Mouse (Mus musculus) embryo, embryonic 10.5 days (tissue): ENCODE measurements around the gene Frmd7.
A peak's percentile ranks its signal among the peaks of the same experiment; 100 is the strongest.

Experiments used
- DNase-seq: peaks from one replicate; pipeline ENCODE4 v3.0.0-alpha.2; 2015; ENCODE audit warnings: low spot score

Gene Frmd7

DNA sequence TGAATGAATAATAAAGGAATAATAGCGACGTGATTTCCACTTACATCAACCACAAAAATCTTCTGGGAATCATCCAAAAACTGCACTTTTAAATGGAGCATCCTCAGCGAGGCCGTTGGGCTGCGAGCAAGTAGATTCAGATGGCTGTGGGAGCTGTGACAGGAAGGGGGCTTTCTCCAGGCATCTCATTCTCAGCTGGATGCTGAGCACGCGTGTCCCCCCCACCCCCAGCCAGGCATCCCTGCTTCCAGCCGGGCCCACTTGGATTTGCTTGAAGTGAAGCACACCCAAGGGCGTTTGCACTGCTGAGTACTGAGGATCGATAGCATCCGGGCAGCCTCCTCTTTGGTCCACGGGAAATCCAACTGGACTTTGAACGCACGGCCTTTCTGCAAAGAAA is at the start of gene Frmd7:
Frmd7 (minus strand) TSS at position 101 of the 400 bp plus-strand sequence.
- no peak for DNase-seq

DNA sequence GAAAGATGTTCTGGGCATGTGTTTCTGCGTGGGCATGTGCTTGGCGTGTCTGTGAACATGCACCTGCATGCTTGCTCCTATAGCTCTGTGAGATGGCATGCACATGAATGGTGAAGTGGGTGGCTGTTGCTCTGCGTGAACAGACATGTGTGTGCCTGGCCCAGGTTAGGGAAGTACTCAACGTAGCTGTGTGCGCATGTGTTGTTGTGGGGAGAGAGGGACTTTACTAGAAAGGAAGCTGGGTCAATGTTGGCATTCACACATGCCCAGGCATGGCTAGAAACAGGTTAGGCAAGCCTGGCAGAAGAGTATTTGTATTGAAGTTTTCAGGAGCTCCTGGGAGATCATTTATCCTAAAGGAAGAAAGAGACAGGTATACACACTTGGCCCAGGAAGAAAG is 48.8 kb upstream of the Frmd7 start:
- no peak for DNase-seq

DNA sequence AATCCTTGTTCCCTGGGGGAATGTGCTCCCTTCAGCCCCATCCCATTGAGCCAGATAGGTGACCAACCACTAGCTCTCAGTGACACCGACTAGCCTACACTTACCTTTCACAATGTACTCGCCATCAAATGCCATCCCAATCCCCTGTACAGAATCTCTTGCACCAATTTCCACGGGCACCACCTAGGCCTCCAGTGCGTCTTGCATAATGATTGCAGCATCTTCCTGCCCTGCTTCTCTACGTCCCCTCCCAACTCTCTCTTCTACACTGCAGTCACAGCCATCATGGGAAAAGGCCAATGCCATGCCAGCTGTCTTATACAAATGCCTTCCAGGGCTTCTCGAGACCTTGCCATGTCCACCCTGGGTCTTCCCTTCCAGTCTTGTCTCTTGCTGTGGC is 47.4 kb upstream of the Frmd7 start:
- no peak for DNase-seq

DNA sequence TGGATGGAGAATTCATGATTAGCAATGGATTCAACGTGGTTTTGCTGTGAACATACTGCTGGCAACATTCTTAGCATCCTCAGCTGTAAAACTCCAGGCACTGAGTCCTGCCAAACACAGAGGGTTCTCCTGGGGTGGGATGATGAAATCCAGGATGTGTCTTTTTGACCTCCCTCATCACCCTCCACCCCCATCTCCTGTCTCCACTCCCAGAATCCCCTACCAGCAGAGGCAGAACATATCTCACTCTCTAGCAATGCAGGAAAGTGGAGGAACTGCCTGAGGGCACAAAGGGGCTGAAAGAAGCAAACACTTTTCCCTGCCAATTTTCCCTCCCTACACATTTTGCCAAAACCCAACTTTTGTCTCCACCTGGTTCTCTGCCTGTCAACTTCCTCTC is 46.1 kb upstream of the Frmd7 start:
- no peak for DNase-seq

DNA sequence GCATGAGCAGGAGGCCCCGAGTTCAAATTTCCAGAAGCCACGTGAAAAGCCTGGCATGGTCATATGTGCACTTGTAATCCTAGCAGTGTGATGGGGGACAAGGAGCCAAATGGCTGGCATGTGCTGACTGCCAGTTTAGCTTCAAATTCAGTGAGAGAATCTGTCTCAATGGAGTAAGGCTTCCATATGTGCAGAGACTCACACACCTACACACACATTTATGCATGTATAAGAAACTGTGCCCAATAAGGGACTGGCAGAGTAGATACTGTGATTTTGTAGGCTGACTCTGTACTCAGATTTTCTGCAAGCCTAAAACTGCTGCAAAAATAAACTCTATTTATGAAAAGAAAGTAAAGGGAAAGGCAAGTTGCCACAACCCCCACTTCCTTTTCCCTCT is 35.9 kb upstream of the Frmd7 start:
- DNase-seq: no peak

DNA sequence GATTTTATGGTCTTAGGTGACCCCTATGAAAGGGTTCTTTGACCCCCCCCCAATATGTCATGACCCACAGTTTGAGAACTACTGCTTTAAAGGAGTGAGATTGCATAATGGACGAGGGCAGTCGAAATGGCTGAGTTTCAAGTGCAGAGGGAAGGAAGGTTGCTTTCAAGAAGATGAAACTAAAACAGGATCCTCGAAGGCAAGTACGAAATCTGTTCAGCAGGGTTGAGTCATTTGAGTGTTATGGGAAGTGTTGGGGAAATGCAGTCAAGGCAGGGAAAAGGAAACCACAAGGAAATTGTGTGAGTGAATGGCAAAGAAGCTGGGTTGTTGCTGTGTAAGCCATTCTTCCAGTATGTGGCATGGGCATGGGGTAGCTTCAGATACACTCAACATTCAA is 29.6 kb upstream of the Frmd7 start:
- no peak for DNase-seq

DNA sequence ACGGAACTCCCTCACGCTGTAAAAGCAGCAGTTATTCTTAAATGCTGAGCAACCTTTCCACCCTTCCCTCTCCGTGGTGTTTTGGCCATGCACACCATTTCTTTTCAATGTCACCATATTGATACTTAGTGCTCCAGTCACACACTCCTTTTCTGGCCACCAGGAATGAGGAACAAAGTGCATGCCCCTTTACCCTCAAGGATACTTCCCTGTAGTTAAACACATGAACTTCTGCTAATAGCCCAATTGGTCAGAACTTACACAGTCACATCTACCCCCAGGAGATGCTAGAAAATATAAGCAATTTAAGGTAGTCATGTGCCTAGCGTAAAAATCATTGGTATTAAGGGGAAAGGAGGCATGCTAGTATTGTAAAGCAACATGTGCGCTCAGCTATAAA is 27.4 kb upstream of the Frmd7 start:
- DNase-seq: no peak

DNA sequence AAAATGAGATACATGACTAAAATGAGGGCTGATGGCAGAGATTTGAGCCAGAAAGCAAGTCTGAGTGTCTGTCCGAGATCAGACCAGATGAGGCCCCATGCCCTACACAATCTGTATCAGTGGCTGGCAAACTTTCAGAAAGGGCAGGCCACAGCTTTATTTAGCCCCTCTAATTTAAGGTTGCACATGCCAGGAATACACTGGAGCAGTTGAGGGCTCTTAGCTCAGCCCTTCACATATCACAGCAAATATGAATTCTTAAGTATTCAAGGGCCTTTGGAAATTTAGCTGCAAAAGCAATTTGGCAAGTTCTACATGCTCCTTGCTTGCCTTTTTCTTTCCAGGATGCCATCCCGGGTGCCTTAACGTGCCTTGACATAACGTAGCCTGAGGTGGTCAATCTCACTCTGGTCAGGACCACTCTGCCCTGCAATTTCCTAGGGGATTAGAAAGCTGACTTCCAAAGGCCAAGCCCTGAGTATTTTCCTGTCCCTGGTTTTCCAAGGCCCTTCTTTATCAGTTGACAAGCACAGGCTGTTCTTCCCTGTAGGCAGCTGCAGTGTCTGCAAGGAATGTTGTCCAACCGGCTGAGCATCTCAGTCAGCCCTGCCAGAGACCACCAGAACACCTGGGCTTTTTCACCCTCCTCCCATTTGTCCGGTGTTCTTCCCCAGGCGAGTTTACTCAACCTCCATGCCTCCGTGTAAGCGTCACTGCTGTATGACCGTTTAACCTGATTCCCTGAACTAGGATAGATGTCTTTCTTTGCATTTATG is 25.8 kb upstream of the Frmd7 start:
- DNase-seq: no peak

DNA sequence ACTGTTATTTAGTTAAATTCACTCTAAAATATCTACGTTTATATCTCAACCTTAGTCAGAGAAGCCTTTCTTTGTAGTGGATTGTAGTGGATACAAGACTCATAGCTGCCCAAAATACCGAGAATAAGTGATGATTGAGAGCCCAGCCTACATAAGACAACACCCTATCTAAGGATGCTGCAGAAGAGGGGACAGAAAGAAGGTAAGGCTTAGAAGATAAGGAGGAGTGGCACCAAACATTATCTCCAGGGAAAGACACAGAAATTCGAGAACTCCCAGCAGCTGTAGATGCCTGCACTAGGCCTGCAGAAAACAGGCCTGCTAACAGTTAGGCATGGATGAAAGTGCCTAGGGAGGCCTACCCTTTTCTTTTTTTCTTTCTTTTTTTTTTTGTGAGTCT is 22.6 kb upstream of the Frmd7 start:
- DNase-seq: no peak

DNA sequence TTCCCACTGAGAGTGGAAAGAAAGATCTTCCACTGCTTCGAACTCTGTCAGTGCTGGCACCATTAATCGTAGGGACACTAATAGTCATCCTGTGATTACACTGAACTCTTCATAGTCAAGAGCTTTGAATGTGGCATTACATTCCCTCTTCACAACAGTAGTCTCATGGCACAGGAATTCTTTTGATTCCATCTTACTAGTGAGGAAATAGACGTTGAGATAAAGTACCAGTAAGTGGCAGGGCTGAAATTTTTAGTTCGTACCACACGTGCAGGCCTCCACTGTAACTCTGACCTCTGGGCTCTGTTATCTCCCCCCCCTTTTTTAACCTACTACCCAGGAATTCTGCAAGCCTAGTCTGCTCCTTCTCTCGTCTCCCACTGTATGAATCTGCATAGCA is 20.4 kb upstream of the Frmd7 start:
- DNase-seq: no peak

DNA sequence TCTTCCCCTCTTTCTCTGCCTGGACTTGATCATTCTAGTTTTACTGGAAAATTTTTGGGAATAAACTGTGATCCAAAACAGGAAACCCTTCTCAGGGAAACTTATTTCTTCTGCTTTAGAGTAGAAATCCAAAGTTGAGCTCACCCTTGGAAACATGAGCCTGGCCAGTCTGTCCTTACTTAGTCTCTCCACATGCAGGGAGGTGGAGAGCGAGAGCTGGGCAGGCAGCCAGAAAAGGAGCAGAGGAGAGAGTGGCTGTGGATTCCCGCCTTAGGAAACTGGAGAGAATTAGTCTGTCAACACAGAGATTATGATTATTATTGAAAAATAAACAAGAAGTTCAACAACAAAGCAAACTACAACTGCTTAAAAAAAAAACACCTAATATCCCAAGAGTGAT is 6.1 kb upstream of the Frmd7 start:
- DNase-seq: no peak

DNA sequence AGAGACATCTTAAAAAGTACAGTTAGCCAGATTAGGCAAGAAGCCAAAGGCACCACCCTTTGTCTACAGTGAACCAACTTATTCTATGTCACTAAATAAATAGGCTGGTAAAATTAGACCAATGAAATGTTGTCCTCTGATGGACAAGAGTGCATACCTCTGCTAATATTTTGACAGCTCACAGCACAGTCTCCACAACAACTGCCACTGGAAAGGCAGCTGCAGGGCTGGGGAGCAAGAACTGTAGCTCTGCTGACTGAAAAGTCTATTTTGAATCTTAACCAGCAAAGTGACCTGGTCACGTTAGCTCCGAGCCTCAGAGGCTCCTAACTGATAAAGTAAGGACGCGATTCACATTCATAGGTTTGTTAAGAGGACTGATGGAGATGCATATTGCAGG is 5.6 kb upstream of the Frmd7 start:
- DNase-seq: no peak

DNA sequence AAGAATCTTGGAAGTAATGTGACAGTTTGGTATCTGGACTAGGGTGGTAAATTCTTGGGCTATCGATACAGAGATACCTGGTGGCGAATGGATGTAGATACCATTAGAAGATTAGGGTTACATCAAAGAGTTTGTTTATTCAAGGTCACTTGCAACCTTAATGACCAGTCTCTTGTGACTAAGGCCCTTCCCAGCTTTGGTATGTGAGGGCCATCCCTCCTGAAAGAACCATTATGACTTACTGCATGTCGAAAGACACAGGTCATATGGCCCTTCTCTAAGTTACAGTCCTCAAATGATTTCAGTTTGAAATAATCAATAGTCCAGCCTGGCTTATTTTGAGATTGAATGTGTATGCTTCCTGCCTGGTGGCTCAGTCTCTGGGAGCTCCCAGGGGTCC is 5.4 kb downstream of the Frmd7 start:
- DNase-seq: no peak

DNA sequence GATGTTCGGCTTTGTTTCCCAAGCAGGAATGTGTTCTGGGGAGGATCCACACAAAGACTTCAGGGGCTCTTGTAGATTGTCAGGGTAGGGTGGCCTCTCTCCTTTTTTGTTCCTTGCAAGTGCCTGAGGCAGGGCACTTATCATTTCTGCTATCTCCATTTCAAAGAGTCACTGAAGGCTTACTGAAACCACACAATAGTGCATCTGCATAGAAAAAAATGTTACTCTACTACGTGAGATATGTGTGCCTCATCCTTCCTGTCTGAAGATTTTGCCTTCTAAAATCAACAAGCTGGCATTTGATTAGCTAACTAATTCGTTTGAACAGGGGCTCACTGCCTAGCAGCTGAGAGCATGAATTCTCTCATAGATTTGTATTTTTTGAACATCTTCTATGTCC is 12.2 kb downstream of the Frmd7 start:
- no peak for DNase-seq

DNA sequence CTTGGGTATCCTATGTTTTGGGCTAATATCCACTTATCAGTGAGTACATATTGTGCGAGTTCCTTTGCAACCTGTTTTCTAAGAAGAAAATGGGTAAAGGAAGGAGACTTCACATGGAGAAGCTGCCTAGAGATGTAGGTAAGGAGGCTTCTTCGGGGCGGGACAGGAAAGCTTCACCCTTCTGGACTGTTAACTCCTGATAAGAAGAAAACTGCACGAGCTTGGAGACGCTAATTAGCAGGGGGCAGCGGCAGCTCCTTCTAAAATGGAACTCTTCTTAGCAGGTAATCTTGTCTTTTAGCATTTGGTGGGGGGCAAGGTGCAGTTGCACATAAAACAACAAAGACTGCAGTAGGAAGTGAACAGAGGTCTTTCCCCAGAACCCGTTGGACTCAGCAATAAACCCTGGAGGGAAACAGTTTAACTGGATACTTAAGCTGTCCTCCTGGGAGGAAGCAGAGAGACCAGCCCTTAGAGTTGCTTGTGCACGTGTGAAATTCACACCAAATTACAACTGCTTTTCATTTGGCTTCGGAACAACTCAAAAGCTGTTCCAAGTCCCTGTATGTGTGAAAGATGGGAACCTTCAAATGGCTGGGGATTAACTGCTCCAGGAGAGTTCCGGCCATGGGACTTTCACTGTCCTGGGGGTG is 15.5 kb downstream of the Frmd7 start:
- no peak for DNase-seq

DNA sequence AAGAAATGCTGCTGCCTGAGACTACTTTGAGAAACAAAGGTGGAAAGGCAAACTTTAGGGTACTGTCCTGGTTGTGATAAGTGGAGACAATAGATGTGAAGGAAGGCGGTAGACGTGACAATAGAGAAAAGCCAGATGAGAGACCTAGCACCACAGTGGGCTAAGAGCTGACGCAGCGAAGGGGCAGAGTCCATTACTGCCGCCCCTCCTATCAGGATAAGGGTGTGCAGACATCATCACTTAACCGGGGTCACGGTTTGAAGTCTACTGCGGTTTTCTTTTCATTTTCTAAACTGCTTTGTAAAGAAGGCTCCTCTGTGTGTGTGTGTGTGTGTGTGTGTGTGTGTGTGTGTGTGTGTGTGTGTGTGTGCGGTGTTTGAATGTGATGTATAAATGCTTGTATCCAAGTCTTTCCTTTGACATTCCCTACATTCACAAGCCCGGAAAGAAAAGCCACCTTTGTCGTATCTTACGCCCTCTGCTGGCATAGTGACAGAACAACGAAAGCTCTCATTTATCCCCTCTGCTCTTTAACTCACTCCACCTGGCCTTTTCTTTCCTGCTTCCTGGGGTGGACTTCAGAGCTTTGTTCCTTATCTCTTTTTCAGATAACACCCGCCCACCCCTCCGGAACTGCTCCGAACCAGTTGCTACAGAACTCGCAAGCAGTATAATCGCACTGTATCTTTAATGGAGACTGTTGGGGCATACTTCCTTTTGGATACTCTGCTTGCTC is 17.7 kb downstream of the Frmd7 start:
- DNase-seq: peak; percentile 58

DNA sequence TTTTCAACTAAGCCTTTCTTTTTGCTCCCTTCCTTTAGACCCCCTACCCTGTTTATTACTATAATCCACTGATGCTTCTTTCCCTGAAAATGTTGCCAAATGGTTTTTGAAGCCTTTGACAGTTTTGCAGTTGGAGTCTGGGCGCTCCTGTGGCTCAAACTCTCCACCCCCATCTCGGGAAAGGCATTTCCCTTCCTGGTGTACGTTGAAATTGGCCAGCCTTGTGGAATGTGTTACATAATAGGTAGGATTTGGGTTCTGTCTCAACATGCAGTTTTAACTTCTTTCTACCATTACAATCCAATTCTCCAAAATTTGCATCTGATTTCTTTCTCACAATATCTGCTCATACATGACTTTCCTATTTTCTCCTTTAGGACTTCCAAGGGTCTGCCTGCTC is 23.8 kb downstream of the Frmd7 start:
- DNase-seq: no peak

DNA sequence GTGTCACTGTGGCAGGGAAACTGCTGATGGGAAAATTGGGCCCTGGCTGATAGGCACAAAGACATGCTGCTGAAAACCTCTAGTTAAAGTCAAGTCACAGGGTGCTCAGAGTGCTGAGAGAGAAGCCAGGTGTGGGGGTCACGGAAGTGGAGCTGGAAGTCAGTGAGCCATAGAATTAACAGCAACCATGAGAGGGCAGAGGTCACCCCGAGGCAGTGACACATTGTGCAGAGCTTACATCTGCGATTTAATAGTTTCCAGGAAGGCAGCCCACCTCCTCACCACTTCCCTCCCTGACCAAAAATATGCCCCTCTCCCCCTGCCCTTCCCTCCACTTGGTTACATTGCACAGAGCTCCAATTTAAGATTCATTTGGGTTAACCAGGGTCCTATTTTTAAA is 25.1 kb downstream of the Frmd7 start:
- DNase-seq: peak; percentile 50

DNA sequence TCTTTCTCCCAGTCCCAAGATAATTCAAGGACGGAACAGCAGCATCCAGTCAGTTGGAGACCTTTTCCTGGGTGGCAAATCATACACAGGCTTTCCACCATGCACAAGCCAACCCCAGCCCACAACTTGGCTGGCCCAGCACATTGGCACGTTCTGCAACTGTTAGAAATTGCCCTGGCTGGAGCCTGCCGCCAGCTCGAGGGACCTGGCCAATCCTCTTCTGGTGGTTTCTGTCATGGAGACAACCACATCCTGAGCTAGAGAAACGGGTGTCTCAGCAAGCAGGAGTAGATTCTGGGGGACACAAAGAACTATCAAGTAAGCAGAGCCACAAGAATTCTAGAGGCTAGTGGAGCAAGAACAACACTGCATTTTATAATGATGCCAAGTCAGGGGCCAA is 32.6 kb downstream of the Frmd7 start:
- DNase-seq: no peak

DNA sequence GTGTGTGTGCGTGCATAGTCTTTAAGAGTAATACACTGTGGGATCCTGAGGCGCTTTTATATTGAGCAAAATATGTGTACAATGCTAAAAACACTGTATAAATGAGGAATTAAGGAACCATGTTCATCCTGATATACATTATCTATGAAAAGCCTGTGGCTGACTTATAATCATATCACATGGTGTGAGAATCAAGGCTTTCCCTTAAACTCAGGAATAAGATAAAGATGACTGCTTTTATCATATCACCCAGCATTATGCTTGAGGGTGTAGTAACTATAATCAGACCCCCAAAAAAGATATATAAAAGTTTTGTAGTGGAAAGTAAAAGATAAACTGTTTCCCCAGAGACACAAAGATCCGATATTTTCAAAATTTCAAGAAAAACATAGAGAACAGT is 39.0 kb downstream of the Frmd7 start:
- DNase-seq: no peak

DNA sequence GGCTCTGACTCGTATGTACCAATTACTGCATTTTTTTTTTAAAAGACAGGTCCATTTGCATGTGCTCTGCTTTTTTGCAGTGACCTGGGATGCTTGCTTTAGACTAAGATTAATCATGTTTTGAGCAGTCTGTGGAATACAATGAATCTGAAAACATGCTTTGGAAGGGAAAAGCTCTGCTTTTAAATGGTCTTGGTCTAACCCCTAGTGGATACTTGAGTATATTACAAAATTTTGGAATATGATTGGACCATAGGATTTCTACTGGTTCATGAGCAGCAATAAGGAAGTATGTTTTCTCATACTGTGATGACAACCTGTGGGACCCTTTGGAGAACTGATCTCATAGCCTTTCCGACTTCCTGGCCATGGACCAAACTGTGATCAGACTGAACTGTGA is 54.5 kb downstream of the Frmd7 start:
- peak; percentile 1 for DNase-seq

DNA sequence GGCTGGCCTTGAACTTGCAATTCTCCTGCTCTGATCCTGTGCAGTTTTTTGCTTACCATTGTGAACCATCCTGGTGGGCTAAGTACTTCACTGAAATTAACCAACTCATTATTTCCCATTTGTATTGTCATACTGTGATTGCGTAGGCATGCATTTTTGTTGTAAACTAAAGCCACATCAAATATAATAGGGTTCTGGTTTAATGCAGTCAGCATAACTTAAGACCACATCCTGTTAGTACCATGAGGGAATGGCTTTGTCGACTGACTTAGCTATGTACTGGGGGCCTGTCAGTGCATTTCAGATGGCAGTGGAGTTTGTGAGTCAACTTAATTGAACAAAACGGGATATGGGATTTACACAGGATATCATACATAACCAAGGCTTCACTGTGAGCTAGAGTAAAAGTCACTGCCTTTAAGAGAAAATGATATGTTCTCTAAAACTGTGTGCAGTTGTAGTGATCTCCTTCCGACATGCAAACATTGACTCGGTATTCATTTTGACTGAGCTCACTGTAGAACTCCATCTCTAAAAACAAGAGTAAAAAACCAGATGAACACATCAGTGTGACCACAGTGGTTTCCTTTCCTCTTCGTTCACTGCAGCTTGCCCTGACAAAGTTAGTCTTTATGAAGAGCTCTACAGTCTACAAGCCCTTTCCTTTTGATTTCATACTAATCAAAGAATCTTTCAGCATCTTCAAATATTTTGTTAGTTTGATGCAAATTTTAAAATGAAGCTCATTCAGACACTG is 68.1 kb downstream of the Frmd7 start:
- DNase-seq: no peak

DNA sequence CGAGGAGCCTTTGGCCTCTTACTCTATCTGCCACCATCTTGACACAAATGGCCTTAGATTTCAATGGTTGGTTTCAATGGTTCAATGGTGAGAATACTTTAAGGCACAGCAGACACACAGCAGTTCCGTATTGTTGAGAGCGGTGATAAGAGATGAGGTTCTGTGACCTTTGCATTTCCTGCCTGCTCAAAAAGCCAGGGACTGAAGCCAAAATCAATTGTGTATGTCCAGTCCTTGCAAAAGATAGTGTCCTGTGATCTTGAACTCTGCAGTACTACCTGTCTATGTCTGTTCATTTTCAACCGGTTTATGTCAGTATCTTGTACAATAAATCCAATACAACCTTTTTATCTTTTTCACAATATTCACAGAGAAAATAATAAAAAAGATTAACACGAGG is 77.8 kb downstream of the Frmd7 start:
- DNase-seq: no peak
